Mouse (Mus musculus) myocyte (in vitro differentiated cells): ENCODE data around the gene Ak5.

Source experiments
- MAX ChIP-seq: IDR thresholded peaks from one replicate; pipeline ENCODE4 v1.6.1; 2011; ENCODE audit warnings: low read depth, mild to moderate bottlenecking, control low read depth
- MYOD1 ChIP-seq, 3 experiments: IDR thresholded peaks; one replicate each; pipeline ENCODE4 v1.6.1; 2011; ENCODE audit warnings: control low read depth in 2 of 3, low read depth in 2 of 3, mild to moderate bottlenecking in 2 of 3, moderate library complexity in 1 of 3; ENCODE audit not compliant: insufficient read length in 2 of 3, control insufficient read depth in 1 of 3
- POLR2A ChIP-seq: IDR thresholded peaks from one replicate; pipeline ENCODE4 v1.6.1; 2011; ENCODE audit warnings: low read depth, mild to moderate bottlenecking, control low read depth, moderate library complexity; ENCODE audit not compliant: insufficient read length
- REST ChIP-seq: IDR thresholded peaks from one replicate; pipeline ENCODE4 v1.6.1; 2011; ENCODE audit warnings: mild to moderate bottlenecking, control low read depth, moderate library complexity; ENCODE audit not compliant: insufficient read depth, insufficient read length
- SRF ChIP-seq: IDR thresholded peaks from one replicate; pipeline ENCODE4 v1.6.1; 2011; ENCODE audit warnings: low read depth; ENCODE audit not compliant: control insufficient read depth, insufficient read length
- TCF12 ChIP-seq: IDR thresholded peaks from one replicate; pipeline ENCODE4 v1.6.1; 2011; ENCODE audit warnings: mild to moderate bottlenecking, control low read depth; ENCODE audit not compliant: poor library complexity, insufficient read depth, severe bottlenecking

DNA sequence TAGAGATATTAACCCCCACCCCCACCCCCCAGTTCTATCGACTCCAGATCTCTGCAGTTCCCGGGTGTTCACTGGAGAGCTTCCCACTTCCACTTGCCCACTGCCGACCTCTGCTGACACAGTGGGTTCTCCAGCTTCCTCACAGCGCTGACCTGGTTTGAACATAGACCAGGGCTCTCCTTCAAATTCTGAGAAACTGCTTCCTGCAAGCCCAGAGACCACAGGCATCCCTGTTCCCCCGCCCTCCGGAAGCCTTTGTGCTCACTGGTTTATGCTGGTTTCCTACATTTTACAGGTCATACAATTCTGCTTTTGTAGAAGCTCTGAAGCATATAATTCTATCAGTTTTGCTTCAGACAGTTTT, 98.9 kb downstream of the Ak5 start:
- no peak for TF ChIP-seq POLR2A
- TF ChIP-seq TCF12: no peak
- TF ChIP-seq REST: no peak
- no peak for TF ChIP-seq SRF
- TF ChIP-seq MYOD1 (IDR thresholded peaks at IDR 0.05; ENCODE audit: control insufficient read depth in 1 of 3, insufficient read length in 2 of 3, low read depth in 2 of 3): no peak
- TF ChIP-seq MAX: no peak
